Mouse (Mus musculus) kidney, adult 18-20 months (tissue): ENCODE results near the gene Olfr1432.
"Not testable (repeated sequence)": the region's sequence is repeated elsewhere in the genome, so short reads cannot be mapped to it uniquely, and the experiment has no call there.

Experiments used
- DNase-seq: peaks from one replicate; pipeline ENCODE4 v3.0.0; 2021

Olfr1432 gene

DNA sequence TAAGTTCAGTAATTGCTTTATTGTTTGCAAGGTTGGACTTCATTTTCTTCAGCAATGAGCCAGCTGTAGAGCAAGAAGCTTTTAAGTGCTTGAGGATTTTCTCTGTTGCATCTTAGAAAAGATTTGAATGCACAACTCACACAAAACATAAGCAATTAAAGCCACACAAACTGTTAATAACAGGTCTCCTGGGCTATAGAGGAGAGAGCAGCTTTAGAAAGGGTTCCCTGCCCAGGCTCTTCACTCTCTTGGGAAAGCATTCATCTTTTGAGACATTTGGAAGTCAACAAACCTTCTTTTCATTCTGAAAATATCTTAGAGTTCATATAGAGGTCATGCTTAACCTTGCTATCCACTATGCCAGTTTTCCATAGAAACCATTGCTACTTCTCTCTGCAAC, at the start of gene Olfr1432:
TSS of gene Olfr1432 (minus strand) at position 101 of the 400 bp plus-strand sequence.
- DNase-seq = not testable (repeated sequence)

DNA sequence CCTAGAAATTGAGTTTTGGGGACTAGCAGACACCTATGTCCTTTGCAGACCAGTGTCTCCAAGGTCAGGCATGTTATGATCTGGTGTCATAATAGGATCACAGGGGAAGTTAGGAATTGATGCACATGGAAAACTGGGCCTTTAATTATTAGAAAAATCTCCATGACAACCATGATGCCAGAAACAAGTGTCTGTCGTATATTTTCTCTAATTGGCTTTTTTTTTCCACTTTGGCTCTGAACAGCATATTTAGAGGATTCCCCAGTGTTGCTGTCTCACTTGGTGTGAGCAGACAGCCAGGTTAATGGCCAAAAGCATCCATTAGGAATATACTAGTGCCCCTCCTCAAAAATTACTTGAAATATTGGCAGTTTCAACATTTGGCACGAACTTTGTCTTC, 47.2 kb upstream of the Olfr1432 start, which contains the start of gene Olfr1434:
TSS of gene Olfr1434 (plus strand) at position 301 of the 400 bp plus-strand sequence.
- DNase-seq = no peak

DNA sequence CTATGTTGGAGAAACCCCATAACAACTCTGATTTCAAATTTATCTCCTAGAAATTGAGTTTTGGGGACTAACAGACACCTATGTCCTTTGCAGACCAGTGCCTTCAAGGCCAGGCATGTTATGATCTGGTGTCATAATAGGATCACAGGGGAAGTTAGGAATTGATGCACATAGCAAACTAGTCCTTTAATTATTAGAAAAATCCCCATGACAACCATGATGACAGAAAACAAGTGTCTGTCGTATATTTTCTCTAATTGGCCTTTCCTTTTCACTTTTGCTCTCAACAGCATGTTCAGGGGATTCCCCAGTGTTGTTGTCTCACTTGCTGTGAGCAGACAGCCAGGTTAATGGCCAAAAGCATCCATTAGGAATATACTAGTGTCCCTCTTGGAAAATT, 28.3 kb upstream of the Olfr1432 start, which contains the start of gene Olfr235:
TSS of gene Olfr235 (plus strand) at position 301 of the 400 bp plus-strand sequence.
- DNase-seq = no peak

DNA sequence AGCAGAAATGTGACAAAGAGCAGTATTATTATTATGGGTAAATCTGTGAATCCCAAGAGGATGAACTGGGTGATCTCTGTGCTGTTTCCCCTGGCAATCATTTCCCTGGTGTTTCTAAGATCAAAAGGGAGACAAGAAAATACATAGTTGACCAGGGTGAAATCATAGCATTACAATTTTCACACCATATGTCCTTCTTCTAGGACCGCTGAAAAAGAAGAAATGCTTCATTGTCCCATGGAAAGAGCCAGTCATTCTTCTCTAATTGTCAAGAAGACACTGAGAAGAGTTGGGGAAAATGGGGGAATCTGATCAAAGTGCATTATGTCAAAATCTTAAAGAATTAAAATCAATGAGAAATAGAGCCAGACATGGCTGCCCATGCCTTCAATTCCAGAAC, 9.2 kb upstream of the Olfr1432 start, which contains the start of gene Olfr262:
TSS of gene Olfr262 (minus strand) at position 101 of the 400 bp plus-strand sequence.
- DNase-seq = no peak

DNA sequence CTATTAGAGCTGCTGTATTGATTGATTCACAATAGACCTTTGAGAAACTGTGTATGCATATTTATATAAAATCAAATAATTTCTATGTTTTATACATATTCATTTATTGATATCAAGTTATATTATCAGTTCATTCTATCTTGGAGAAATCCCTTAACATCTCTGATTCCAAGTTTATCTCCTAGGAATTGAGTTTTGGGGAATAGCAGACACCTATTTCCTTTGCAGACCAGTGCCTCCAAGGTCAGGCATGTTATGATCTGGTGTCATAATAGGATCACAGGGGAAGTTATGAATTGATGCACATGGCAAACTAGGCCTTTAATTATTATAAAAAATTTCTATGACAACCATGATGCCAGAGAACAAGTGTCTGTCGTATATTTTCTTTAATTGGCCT, 32.1 kb downstream of the Olfr1432 start, which contains the start of gene Olfr1431:
TSS of gene Olfr1431 (plus strand) at position 301 of the 400 bp plus-strand sequence.
- DNase-seq = no peak

DNA sequence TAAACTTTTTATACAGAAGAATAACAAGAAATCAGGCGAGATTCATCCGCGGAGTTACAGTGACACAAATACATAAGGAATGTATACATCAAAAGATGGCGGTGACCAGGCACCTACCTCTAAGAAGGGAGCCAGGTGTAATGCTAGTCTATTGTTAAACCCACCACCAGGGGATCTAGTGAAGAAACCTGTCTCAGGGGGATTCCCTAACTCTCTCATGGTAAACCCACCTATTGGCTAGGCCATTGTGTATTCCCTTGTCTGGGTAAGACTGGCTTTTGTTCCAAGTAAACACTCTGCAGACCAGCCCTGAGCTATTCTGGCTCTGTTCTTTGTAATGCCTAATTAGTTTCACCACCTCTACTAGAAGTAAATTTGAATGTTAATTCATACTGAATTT, 33.3 kb downstream of the Olfr1432 start:
- DNase-seq = not testable (repeated sequence)
